Mouse (Mus musculus): ENCODE data around the gene Herc3. TPM values are rescaled to one million over a fixed set of nuclear protein-coding genes. Genes with fewer than 3 reads are reported as not detected.
"Not testable (repeated sequence)": the region's sequence is repeated elsewhere in the genome, so short reads cannot be mapped to it uniquely, and the experiment has no call there.

Gene Herc3
- polyA plus RNA-seq, 2 experiments: 2.4 to 3.3 TPM

- no peak overlapping the region for H3K27ac ChIP-seq
- no peaks in the 10 kb centered on the region for H3K36me3 ChIP-seq (replicated peaks; ENCODE audit: control insufficient read depth, insufficient read depth, low read depth)
- no peak overlapping the region for H3K4me3 ChIP-seq (ENCODE audit: insufficient read depth in 1 of 2, low read depth in 2 of 2, low read length in 2 of 2)
- no peak for DNase-seq (ENCODE audit: low read depth in 3 of 3, low spot score in 3 of 3)
- no peaks in the 10 kb centered on the region for H3K4me1 ChIP-seq (replicated peaks; ENCODE audit: control insufficient read depth in 2 of 2, insufficient read depth in 2 of 2, low read length in 1 of 2)
- H3K4me2 ChIP-seq (ENCODE audit: low read depth): no peak overlapping the region
- H3K27me3 ChIP-seq (ENCODE audit: control insufficient read depth, insufficient read depth, low read length): no peaks in the 10 kb centered on the region
- no peak for ATAC-seq (ENCODE audit: insufficient read depth)
- no peak overlapping the region for H3K9ac ChIP-seq (replicated peaks)
- H3K9me3 ChIP-seq (ENCODE audit: control insufficient read depth, low read length): no peaks in the 10 kb centered on the region
- WGBS (ENCODE audit: insufficient replicate concordance): 76% methylated on average over 10 of the region's 10 CpGs
- no peak for TF ChIP-seq CTCF (IDR thresholded peaks at IDR 0.05; ENCODE audit: low read depth)
- no peak for TF ChIP-seq EP300 (IDR thresholded peaks at IDR 0.05; ENCODE audit: low read depth)
These were observed 24.6 kb downstream of the Herc3 start for GRCm38 (mm10) chr6:58855676-58856367.

GRCm38 (mm10) chr6:58856494-58856893, 25.2 kb downstream of the Herc3 start:
- no peaks in the 10 kb centered on the region for H3K27me3 ChIP-seq (ENCODE audit: control insufficient read depth, insufficient read depth, low read length)
- no peaks in the 10 kb centered on the region for H3K9me3 ChIP-seq (ENCODE audit: control insufficient read depth, low read length)
- no peak for TF ChIP-seq CTCF (IDR thresholded peaks at IDR 0.05; ENCODE audit: low read depth)
- no peak for TF ChIP-seq EP300 (IDR thresholded peaks at IDR 0.05; ENCODE audit: low read depth)
- no peaks in the 10 kb centered on the region for H3K36me3 ChIP-seq (replicated peaks; ENCODE audit: control insufficient read depth, insufficient read depth, low read depth)
- WGBS (ENCODE audit: insufficient replicate concordance): 56% methylated on average over 2 of the region's 2 CpGs
- H3K27ac ChIP-seq: no peak overlapping the region
- ATAC-seq (ENCODE audit: insufficient read depth) (no peak), DNase-seq (ENCODE audit: low read depth in 3 of 3, low spot score in 3 of 3) (no peak)
- no peak overlapping the region for H3K9ac ChIP-seq (replicated peaks)
- no peak overlapping the region for H3K4me3 ChIP-seq (ENCODE audit: insufficient read depth in 1 of 2, low read depth in 2 of 2, low read length in 2 of 2)
- no peaks in the 10 kb centered on the region for H3K4me1 ChIP-seq (replicated peaks; ENCODE audit: control insufficient read depth in 2 of 2, insufficient read depth in 2 of 2, low read length in 1 of 2)
- no peak overlapping the region for H3K4me2 ChIP-seq (ENCODE audit: low read depth)

- no peaks in the 10 kb centered on the region for H3K27me3 ChIP-seq (ENCODE audit: control insufficient read depth, insufficient read depth, low read length)
- H3K4me2 ChIP-seq (ENCODE audit: low read depth): no peak overlapping the region
- no peaks in the 10 kb centered on the region for H3K9me3 ChIP-seq (ENCODE audit: control insufficient read depth, low read length)
- ATAC-seq (ENCODE audit: insufficient read depth) (no peak), DNase-seq (ENCODE audit: low read depth in 3 of 3, low spot score in 3 of 3) (no peak)
- no peak overlapping the region for H3K4me3 ChIP-seq (ENCODE audit: insufficient read depth in 1 of 2, low read depth in 2 of 2, low read length in 2 of 2)
- H3K36me3 ChIP-seq (replicated peaks; ENCODE audit: control insufficient read depth, insufficient read depth, low read depth): no peaks in the 10 kb centered on the region
- H3K27ac ChIP-seq: no peak overlapping the region
- no peak for TF ChIP-seq EP300 (IDR thresholded peaks at IDR 0.05; ENCODE audit: low read depth)
- no peak for TF ChIP-seq CTCF (IDR thresholded peaks at IDR 0.05; ENCODE audit: low read depth)
- WGBS (ENCODE audit: insufficient replicate concordance): 72% methylated on average over 4 of the region's 4 CpGs
- H3K4me1 ChIP-seq (replicated peaks; ENCODE audit: control insufficient read depth in 2 of 2, insufficient read depth in 2 of 2, low read length in 1 of 2): no peaks in the 10 kb centered on the region
- H3K9ac ChIP-seq (replicated peaks): no peak overlapping the region
These were observed 28.3 kb downstream of the Herc3 start for GRCm38 (mm10) chr6:58859517-58859916.

GRCm38 (mm10) chr6:58862446-58862993, 31.3 kb downstream of the Herc3 start:
- DNase-seq (ENCODE audit: low read depth in 3 of 3, low spot score in 3 of 3) (no peak), ATAC-seq (ENCODE audit: insufficient read depth) (no peak)
- H3K9me3 ChIP-seq (ENCODE audit: control insufficient read depth, low read length): no peaks in the 10 kb centered on the region
- H3K27me3 ChIP-seq (ENCODE audit: control insufficient read depth, insufficient read depth, low read length): no peaks in the 10 kb centered on the region
- H3K4me3 ChIP-seq (ENCODE audit: insufficient read depth in 1 of 2, low read depth in 2 of 2, low read length in 2 of 2): no peak overlapping the region
- WGBS (ENCODE audit: insufficient replicate concordance): 69% methylated on average over 9 of the region's 9 CpGs
- no peak overlapping the region for H3K4me2 ChIP-seq (ENCODE audit: low read depth)
- no peaks in the 10 kb centered on the region for H3K4me1 ChIP-seq (replicated peaks; ENCODE audit: control insufficient read depth in 2 of 2, insufficient read depth in 2 of 2, low read length in 1 of 2)
- H3K36me3 ChIP-seq (replicated peaks; ENCODE audit: control insufficient read depth, insufficient read depth, low read depth): no peaks in the 10 kb centered on the region
- no peak overlapping the region for H3K27ac ChIP-seq
- TF ChIP-seq CTCF (IDR thresholded peaks at IDR 0.05; ENCODE audit: low read depth) (no peak), EP300 (IDR thresholded peaks at IDR 0.05; ENCODE audit: low read depth) (no peak)
- no peak overlapping the region for H3K9ac ChIP-seq (replicated peaks)

- no peak for TF ChIP-seq CTCF (IDR thresholded peaks at IDR 0.05; ENCODE audit: low read depth)
- no peak for TF ChIP-seq EP300 (IDR thresholded peaks at IDR 0.05; ENCODE audit: low read depth)
- ATAC-seq (ENCODE audit: insufficient read depth) (no peak), DNase-seq (ENCODE audit: low read depth in 3 of 3, low spot score in 3 of 3) (no peak)
- Histone ChIP-seq H3K4me3 (ENCODE audit: insufficient read depth in 1 of 2, low read depth in 2 of 2, low read length in 2 of 2) (no peak overlapping the region), H3K27me3 (ENCODE audit: control insufficient read depth, insufficient read depth, low read length) (no peaks in the 10 kb centered on the region), H3K4me1 (replicated peaks; ENCODE audit: control insufficient read depth in 2 of 2, insufficient read depth in 2 of 2, low read length in 1 of 2) (no peaks in the 10 kb centered on the region), H3K4me2 (ENCODE audit: low read depth) (no peak overlapping the region), H3K9me3 (ENCODE audit: control insufficient read depth, low read length) (no peaks in the 10 kb centered on the region), H3K36me3 (replicated peaks; ENCODE audit: control insufficient read depth, insufficient read depth, low read depth) (no peaks in the 10 kb centered on the region), H3K27ac (no peak overlapping the region), H3K9ac (replicated peaks) (no peak overlapping the region)
- 61% methylated on average over 4 of the region's 4 CpGs for WGBS (ENCODE audit: insufficient replicate concordance)
These were observed 32.5 kb downstream of the Herc3 start for GRCm38 (mm10) chr6:58863631-58864235.

GRCm38 (mm10) chr6:58867858-58868257, 36.6 kb downstream of the Herc3 start:
- H3K9ac ChIP-seq (replicated peaks); DNase-seq (ENCODE audit: low read depth in 3 of 3, low spot score in 3 of 3); H3K27ac ChIP-seq; H3K27me3 ChIP-seq (ENCODE audit: control insufficient read depth, insufficient read depth, low read length); H3K4me3 ChIP-seq (ENCODE audit: insufficient read depth in 1 of 2, low read depth in 2 of 2, low read length in 2 of 2); H3K36me3 ChIP-seq (replicated peaks; ENCODE audit: control insufficient read depth, insufficient read depth, low read depth); H3K9me3 ChIP-seq (ENCODE audit: control insufficient read depth, low read length); H3K4me2 ChIP-seq (ENCODE audit: low read depth); ATAC-seq (ENCODE audit: insufficient read depth); H3K4me1 ChIP-seq (replicated peaks; ENCODE audit: control insufficient read depth in 2 of 2, insufficient read depth in 2 of 2, low read length in 1 of 2): not testable (repeated sequence)
- WGBS (ENCODE audit: insufficient replicate concordance): 76% methylated on average over 6 of the region's 6 CpGs

Data from liver, embryonic 14.5 days (tissue).